Mouse (Mus musculus) urinary bladder, postnatal 14 days (tissue): Measurements from ENCODE around the gene Tmem184a.

ENCODE experiments used
- DNase-seq: peaks from one replicate; pipeline ENCODE4 v3.0.0; 2021; ENCODE audit warnings: low spot score

Gene Tmem184a

DNA sequence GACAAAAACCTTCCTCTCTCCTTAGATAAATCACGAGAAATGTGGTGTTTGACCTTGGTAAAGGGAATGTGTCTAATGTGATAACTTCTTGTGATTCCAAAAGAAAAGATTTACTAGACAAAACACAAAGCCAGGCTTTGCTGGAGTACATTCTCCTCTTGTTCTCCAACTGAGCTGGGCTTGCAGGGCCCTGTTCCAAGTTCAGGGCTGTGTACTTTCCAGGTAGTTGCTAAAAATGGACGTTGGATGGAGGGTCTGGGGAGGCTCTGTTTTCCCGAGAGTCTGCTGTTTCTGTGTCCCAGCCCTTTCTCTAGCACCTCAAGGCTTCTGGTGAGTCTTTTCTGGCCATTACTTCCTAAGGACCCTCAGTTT is 26.8 kb downstream of the Tmem184a start:
- no peak for DNase-seq

GRCm38 (mm10) chr5:139792159-139792775 is 27.4 kb downstream of the Tmem184a start:
- no peak for DNase-seq

- peak; percentile 98 for DNase-seq
Measured at GRCm38 (mm10) chr5:139791227-139792158, 28.2 kb downstream of the Tmem184a start, which contains the start of gene Mafk. Mafk (plus strand) TSS chr5:139791513.

GRCm38 (mm10) chr5:139789466-139789865 is 30.3 kb downstream of the Tmem184a start:
- no peak for DNase-seq

GRCm38 (mm10) chr5:139781406-139781805 is 38.3 kb downstream of the Tmem184a start:
- DNase-seq, result no peak

DNA sequence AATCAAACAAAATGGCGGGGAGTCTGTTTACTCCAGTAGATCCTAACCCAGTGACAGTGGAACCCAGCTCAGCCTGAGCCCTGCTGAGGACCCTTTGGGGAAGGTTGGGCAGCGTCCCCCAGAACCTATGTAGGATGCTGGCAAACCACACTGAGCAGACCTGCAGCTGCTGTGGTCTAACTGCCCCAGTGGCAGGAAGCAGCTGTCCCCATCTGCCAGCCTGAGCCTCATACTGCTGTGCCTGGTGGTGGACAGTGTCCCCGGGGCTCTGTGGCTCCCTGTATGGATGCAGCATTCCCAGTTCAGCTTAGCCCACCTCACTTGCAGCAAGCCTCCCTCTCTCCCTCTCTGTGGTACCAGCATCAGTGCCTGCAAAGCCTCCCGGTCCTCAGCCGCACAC is 42.8 kb downstream of the Tmem184a start:
- DNase-seq, result no peak

DNA sequence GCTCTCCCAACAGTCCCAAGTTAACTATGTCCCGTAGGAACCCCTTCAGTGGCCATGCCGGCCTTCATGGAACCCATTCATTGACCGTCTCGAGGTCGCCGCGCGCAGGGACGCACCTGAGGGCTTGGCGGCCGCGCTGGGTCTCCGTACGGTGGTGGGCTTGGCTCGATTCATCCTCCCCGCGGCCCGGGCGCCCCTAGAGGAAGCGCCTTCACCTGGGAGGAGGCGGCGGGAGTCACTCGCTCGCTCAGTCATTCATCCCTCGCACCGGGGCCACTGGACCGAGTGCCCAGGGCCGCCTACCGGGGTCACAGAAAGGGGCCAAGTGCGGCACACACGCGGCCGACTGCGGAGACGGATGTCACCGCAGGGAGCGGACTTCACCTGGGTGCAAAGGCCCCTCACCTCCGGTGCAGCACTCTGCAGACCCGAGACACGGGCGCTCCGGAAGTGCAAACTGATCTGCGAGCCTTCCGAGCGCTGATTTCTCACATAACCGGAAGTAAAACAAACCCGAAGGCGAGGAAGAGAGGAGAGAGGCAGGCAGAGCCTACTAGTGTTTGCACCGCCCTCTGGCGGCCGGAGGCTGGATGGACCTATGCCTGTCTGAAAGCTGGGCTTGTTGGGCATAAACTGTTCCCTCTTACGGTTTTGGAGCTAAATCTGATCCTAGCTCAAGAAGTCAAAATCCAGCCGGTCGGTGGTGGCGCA is 44.3 kb downstream of the Tmem184a start, which contains the start of gene Ints1:
TSS of gene Ints1 (minus strand) at position 459 of the 711 bp plus-strand sequence.
- peak; percentile 97 for DNase-seq

DNA sequence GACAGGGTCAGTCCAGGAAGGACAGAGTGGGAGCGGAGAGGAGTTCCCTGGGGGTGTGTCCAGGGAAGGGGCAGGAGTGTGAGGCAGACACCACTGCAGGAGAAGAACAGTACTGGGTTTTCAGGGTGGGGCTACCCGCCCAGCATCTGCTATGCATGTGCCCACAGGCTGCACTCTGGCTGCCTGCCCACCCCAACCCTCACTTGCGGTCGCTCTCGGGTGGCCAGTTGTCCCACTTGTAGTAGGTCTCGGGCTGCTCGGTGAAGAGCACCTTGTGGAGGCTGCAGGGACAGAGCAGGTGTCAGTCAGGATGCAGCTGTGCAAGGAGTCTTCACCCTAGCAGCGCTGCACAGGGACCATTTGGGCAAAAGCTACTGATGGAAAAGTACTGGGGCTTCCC is 51.5 kb downstream of the Tmem184a start:
- DNase-seq, result no peak

DNA sequence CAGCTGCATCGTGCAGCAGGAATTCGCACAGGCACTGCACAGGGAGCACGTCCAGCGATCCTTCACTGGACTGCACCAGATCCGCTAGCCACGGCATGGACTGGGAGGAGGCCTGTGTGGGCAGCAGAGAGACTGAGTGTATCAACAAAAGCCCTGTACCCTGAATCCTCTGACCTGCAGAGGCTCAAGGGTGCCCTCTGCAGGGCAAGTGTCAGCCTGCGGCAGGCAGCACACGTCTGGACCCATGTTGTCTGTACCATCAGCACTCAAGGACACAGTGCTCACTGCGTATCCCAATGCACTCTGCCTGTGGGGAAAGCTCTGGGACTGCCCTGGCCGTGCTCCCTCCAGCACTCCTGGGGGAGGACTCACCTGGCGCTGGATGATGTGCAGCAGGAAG is 55.4 kb downstream of the Tmem184a start:
- DNase-seq, result no peak

GRCm38 (mm10) chr5:139758096-139758495 is 61.6 kb downstream of the Tmem184a start:
- no peak for DNase-seq

- DNase-seq, result no peak
Measured at GRCm38 (mm10) chr5:139756586-139756985, 63.1 kb downstream of the Tmem184a start.

DNA sequence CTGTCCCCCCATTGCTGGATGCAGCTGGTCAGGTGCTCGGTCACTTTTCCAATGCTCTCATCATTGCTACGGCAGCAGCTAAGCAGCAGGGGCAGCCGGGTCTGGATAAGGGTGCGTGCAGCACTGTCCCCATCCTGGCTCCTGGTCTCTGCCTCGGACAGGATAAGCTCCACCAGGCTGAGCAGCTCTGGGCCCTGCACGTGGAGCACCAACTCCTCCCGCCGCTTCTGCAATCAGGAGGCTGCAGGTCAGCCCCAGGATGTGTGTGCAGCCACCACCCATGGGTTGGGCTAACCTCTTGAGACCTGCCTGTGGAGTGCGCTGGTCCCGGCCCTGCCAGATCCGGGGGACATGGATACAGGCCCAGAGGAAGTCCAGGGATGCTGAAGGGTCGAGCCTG is 63.6 kb downstream of the Tmem184a start:
- no peak for DNase-seq

DNA sequence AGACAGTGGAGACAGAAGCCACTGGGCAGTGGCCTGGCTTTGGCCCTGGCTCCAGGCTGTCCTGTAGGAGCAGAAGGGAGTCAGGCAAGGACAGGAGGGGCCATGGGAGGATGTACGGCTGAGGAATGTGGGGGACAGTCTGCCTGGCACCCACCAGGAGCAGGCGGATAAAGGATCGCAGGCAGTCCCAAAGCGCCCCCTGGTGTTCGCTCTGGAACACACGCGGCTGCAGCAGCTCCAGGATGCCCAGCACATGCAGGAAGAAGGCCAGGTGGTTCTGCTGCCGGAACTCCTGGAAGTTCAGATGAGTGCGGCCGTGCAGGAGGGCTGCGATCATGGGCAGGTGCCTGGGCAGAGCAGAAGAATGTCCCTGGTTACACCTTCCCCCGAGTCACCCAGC is 65.0 kb downstream of the Tmem184a start:
- peak; percentile 46 for DNase-seq
